Mouse (Mus musculus) erythroblast, embryonic 14.5 days (primary cell): ENCODE data around the gene Cenpv.

Source experiments
- GATA1 ChIP-seq: IDR thresholded peaks from 2 replicates; pipeline ENCODE4 v1.6.1; 2012; ENCODE audit warnings: low read length, inconsistent platforms, mixed read lengths
- TAL1 ChIP-seq: IDR thresholded peaks from 3 replicates; pipeline ENCODE4 v1.6.1; 2012; ENCODE audit warnings: low read length, inconsistent platforms, mixed read lengths

DNA sequence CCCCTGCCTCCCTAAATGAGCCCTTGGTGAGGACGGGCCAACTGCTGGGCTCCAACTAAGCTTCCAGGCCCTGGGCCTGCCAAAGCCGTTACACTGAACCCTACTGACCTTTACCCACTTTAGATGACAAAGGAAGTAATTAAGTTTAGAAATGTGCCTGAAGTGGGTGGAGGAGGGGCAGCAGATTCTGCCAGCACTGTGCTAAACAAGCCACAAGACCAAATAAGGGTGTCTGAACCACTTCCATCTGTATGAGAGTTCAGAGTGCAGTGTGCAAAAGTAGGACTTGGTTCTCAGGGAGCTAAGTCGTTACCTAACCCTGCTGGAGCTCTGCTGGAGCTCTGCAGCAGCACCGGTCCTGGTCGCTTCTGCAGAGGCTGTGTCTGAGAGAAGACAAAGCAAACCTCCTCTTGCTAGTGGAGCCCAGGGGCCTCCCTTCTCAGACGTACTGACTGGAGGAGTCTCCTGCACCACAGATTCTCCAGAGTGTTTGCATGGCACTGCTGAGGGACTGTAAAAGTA lies 44.2 kb downstream of the Cenpv start:
- no peak for TF ChIP-seq TAL1
- TF ChIP-seq GATA1 = no peak
